Mouse (Mus musculus): ENCODE data around the gene Otop1. TPM values are rescaled to one million over a fixed set of nuclear protein-coding genes. Genes with fewer than 3 reads are reported as not detected.

Otop1 gene
- not detected in 3 replicates for total RNA-seq (2017)

GRCm38 (mm10) chr5:38275771-38276170 lies at the start of gene Otop1:
Gene Otop1 (plus strand): TSS chr5:38275972.
- ATAC-seq (replicated peaks; ENCODE audit: insufficient number of reproducible peaks, low FRiP score, low TSS enrichment, poor library complexity, severe bottlenecking), result no peak

DNA sequence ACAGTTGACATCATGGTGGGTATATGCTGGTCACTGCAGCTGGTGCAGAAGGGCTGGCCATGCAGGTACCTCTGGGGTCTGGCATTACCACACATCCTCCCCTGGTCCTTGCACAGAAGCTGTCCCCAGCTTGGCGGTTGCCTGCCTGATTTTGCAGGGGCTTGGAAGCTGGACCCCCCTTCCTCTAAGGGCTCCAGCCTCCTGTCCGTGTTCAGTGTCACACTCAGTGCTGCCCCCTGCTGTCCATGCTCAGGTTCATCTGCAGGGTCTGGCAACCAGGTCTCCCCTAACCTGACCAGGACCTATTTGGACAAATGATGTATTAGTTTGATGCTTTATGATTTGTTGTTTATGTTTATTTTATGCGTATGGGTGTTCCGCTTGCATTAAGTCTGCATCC lies 40.4 kb upstream of the Otop1 start:
- peak; percentile 55; the same call in 1 of the 2 replicates for ATAC-seq (replicated peaks; ENCODE audit: insufficient number of reproducible peaks, low FRiP score, low TSS enrichment, poor library complexity, severe bottlenecking)

- ATAC-seq (replicated peaks; ENCODE audit: insufficient number of reproducible peaks, low FRiP score, low TSS enrichment, poor library complexity, severe bottlenecking), result no peak
Measured at GRCm38 (mm10) chr5:38236627-38237026, 39.1 kb upstream of the Otop1 start.

DNA sequence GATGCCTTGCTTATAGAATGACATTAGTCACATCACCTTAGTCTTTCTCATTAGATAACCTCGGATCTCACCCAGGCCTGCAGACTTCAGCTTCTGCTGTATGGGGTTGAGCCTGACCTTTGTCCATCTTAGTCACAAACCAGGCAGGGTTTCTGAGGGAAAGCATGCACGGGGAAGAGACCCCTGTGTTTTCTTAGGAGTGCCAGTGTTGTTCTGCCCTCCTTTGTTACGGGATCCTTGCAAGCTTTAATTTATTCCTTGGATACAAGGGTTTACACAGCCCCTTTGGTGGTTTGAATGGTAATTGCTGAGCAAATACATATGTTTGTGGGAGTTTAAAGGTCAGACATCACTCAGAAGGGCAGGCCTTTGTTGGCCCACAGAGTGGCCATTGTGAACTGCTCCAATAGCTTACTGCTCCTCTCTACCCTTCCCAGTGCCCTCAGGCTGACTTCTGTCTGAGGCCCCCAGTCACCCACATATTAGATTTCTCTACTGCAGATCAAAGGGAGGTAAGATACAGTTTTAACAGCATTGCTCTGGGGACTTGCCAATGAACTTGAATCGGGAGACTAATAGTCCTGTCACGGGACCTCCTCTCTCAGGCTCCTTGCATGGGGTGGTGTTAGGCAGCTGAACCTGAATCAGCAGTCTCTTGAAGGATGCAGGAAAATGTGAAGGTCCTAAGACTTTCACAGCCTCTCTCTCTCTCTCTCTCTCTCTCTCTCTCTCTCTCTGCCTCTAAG lies 34.9 kb upstream of the Otop1 start:
- ATAC-seq (replicated peaks; ENCODE audit: insufficient number of reproducible peaks, low FRiP score, low TSS enrichment, poor library complexity, severe bottlenecking), result no peak

GRCm38 (mm10) chr5:38241473-38241834 lies 34.3 kb upstream of the Otop1 start:
- ATAC-seq (replicated peaks; ENCODE audit: insufficient number of reproducible peaks, low FRiP score, low TSS enrichment, poor library complexity, severe bottlenecking), result no peak

- no peak for ATAC-seq (replicated peaks; ENCODE audit: insufficient number of reproducible peaks, low FRiP score, low TSS enrichment, poor library complexity, severe bottlenecking)
Measured at GRCm38 (mm10) chr5:38241966-38242365, 33.8 kb upstream of the Otop1 start.

GRCm38 (mm10) chr5:38255195-38255594 lies 20.6 kb upstream of the Otop1 start:
- no peak for ATAC-seq (replicated peaks; ENCODE audit: insufficient number of reproducible peaks, low FRiP score, low TSS enrichment, poor library complexity, severe bottlenecking)

DNA sequence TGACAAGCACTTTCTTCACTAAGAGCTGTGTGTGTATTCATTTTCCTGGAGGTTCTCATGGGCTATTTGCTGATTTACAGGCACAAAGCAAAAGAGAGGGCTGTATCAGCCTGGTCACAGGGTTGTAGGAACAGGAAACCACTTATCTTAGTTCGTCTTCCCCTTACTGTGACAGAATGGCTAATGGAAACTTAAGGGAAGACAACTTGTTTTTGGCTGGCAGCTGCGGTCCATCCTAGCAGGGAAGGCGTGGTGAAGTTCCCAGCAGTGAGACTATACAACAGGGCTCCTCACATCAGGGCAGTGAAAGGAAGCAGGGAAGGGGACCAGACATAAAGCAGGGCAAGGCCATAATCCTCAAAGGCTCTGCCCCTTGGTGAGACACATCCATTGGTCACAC lies 20.1 kb upstream of the Otop1 start:
- no peak for ATAC-seq (replicated peaks; ENCODE audit: insufficient number of reproducible peaks, low FRiP score, low TSS enrichment, poor library complexity, severe bottlenecking)

DNA sequence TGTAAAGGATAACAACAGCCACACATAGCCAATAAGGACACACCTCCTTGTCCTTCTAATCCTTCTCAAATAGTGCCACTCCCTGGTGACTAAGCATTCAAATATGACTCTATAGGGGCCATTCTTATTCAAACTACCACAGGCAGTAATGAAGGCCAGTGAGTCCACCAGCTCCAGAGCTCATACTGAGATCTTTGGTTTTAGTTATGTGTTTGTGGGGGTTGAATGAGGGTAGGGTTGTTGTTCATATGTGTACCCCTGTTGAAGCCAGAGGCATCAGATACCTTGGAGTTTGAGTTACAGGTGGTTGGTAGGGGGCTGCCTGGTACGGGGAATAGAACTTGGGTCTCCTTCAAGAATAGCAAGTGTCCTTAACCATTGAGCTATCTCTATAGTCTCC lies 19.2 kb upstream of the Otop1 start:
- ATAC-seq (replicated peaks; ENCODE audit: insufficient number of reproducible peaks, low FRiP score, low TSS enrichment, poor library complexity, severe bottlenecking), result no peak

DNA sequence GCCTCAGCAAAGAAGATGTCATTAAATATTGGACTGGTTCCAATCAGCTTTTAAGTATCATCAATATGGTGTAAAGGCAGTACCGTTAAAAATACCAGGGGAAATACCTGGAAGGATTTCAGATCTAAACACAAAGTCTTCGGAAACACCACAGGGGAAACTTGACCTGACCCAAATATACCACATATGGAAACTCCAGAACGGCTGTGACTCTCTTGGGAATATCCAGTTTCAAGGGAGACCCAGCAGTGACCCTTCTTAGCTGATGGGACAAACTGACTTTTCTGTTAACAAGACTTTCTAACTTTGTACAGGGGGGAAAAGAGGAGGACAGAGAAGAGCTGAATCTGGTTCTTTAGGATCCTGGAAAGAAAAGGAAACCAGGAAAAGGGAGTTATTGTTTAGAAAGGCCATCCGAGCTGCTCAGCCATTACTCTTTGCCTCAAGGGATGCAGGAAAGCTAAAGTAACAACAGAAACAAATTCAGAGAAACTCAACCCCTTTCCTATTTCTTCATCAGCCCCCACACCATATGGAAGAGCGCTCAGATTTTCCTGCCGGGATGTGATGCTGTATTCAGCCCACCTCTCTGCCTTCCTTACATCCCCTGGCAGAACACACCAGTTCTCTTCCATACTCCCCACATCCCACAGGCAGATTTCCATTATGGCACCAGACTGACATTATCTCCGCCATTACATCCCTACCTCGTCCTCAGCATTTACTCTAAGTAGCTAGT lies 17.6 kb upstream of the Otop1 start:
- ATAC-seq (replicated peaks; ENCODE audit: insufficient number of reproducible peaks, low FRiP score, low TSS enrichment, poor library complexity, severe bottlenecking), result no peak

DNA sequence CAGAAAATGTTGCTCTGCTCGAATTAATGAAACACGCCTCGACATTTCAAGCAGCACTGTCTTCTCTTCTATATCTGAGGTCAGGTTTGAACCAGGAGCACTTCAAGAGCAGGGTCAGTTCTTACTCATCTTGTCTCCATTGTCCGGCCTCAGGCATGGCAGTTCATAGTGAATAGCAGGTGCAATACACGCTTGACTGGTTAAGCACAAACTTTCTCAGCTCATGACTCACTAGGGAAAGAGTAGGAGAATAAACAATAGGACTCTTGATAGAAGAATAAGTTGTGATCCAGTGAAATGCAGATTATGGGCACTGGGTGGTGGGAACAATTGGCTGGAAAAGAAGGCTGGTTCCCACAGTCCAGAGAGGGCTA lies 17.0 kb upstream of the Otop1 start:
- no peak for ATAC-seq (replicated peaks; ENCODE audit: insufficient number of reproducible peaks, low FRiP score, low TSS enrichment, poor library complexity, severe bottlenecking)

- no peak for ATAC-seq (replicated peaks; ENCODE audit: insufficient number of reproducible peaks, low FRiP score, low TSS enrichment, poor library complexity, severe bottlenecking)
Measured at GRCm38 (mm10) chr5:38259455-38260106, 16.2 kb upstream of the Otop1 start.

- ATAC-seq (replicated peaks; ENCODE audit: insufficient number of reproducible peaks, low FRiP score, low TSS enrichment, poor library complexity, severe bottlenecking), result peak; percentile 67
Measured at GRCm38 (mm10) chr5:38260107-38260682, 15.6 kb upstream of the Otop1 start, which contains the start of gene Tmem128. Gene Tmem128 (plus strand): TSS chr5:38260185.

- no peak for ATAC-seq (replicated peaks; ENCODE audit: insufficient number of reproducible peaks, low FRiP score, low TSS enrichment, poor library complexity, severe bottlenecking)
Measured at GRCm38 (mm10) chr5:38270942-38271341, 4.8 kb upstream of the Otop1 start.

DNA sequence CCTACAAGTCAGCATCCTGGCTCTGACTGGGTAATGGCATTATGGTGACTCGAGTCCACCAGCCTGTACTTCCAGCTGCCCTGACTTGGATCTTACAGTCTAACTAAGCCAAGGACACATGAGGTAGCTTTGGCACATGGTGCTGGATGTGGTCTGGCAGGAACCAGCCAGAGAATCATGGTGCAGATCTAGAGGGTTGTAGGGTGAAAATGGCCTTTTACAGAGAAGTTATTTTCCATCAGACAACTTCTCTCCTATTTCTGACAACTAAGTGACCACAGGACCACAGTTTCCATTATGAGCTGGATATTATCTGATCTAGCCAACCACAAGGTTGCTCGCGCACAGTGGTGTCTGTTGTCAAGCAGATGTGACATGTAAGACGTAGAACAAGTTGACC lies 1.9 kb upstream of the Otop1 start:
- no peak for ATAC-seq (replicated peaks; ENCODE audit: insufficient number of reproducible peaks, low FRiP score, low TSS enrichment, poor library complexity, severe bottlenecking)

DNA sequence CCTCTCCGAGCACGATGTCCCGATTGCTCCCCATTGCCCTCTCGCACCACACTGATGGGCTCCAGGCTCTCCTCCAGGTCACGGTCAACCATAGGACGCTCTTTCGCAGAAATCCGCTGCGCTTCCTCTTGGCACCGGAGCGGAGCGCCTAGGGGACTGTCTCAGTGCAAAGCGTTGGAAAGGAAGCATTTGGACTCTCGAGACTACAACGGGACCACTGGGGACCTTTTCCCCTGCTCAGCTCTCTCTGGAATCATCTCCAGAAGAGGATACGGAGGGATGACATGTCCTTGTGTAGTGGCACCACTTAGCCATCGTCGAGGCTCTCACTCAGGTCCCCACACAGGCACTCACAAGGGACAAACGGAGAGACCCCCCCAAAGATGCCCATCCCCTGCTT lies 679 bp downstream of the Otop1 start:
- no peak for ATAC-seq (replicated peaks; ENCODE audit: insufficient number of reproducible peaks, low FRiP score, low TSS enrichment, poor library complexity, severe bottlenecking)

DNA sequence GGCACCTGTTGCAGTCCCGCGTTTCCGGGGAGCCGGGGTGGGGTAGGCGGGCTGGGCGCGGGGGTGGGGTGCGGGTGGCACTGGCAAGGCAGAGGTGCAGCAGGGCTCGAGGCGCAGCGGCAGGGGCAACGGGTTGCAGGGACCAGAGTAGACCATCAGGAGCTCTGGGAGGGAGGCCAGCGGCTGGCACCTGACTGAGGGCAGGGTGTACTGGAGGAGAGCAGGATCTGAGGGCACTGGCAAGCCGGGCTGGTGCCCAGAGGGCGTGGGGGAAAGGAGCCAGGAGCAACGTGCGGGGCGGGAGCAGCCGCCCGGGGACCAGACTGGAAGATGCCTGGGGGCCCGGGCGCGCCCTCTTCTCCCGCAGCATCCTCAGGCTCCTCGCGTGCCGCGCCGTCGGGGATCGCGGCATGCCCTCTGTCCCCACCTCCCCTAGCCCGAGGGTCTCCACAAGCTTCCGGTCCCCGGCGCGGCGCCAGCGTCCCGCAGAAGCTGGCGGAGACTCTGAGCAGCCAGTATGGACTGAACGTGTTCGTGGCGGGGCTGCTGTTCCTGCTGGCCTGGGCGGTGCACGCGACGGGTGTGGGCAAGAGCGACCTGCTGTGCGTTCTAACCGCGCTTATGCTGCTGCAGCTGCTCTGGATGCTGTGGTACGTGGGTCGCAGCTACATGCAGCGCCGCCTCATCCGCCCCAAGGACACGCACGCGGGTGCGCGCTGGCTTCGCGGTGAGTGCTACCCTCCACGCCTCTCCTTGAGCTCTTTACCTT lies 1.5 kb downstream of the Otop1 start:
- no peak for ATAC-seq (replicated peaks; ENCODE audit: insufficient number of reproducible peaks, low FRiP score, low TSS enrichment, poor library complexity, severe bottlenecking)

- no peak for ATAC-seq (replicated peaks; ENCODE audit: insufficient number of reproducible peaks, low FRiP score, low TSS enrichment, poor library complexity, severe bottlenecking)
Measured at GRCm38 (mm10) chr5:38277936-38278600, 2.3 kb downstream of the Otop1 start.

Data from monocyte, adult 5-6 weeks (primary cell).